Mouse (Mus musculus) CH12.LX (cell line): ENCODE results near the gene Prkar2a. TPM values are rescaled to one million over a fixed set of nuclear protein-coding genes. Genes with fewer than 3 reads are reported as not detected.

Experiments
- DNase-seq: peaks from one replicate; pipeline ENCODE4 v3.0.0-alpha.2; 2013; ENCODE audit errors: extremely low read depth
- H3K27ac ChIP-seq: 2 replicates; pipeline ENCODE4 v1.5.1; 2012; ENCODE audit warnings: low read depth, mild to moderate bottlenecking, control low read depth, moderate library complexity; ENCODE audit not compliant: insufficient read depth
- H3K27me3 ChIP-seq: replicated peaks from 2 replicates; pipeline ENCODE3; 2012; ENCODE audit warnings: inconsistent platforms
- H3K36me3 ChIP-seq, 2 experiments: replicated peaks in 1 of 2; 2 replicates each; pipeline versions ENCODE3 to v1.6.1; 2012; ENCODE audit warnings: inconsistent platforms in 1 of 2, low read length in 1 of 2, mild to moderate bottlenecking in 1 of 2, mixed read lengths in 1 of 2, moderate library complexity in 1 of 2; ENCODE audit not compliant: control insufficient read depth in 1 of 2, insufficient read depth in 1 of 2
- H3K4me1 ChIP-seq, 2 experiments: 2 replicates each; pipeline ENCODE4 v1.6.1; 2012; ENCODE audit warnings: inconsistent platforms in 1 of 2, moderate library complexity in 1 of 2; ENCODE audit not compliant: insufficient read depth in 2 of 2, control insufficient read depth in 1 of 2
- H3K4me2 ChIP-seq: 2 replicates; pipeline ENCODE4 v1.6.1; 2012; ENCODE audit warnings: low read depth, mild to moderate bottlenecking, control low read depth; ENCODE audit not compliant: poor library complexity, insufficient read depth, severe bottlenecking
- H3K4me3 ChIP-seq, 3 experiments: fragments of 150-350 bp in 1 of 3; sonication (generic) in 1 of 3; replicated peaks in 1 of 3; 2 replicates each; pipeline versions ENCODE3 to v1.5.1; 2011 to 2012; ENCODE audit warnings: low read depth in 2 of 3, low read length in 2 of 3, mild to moderate bottlenecking in 2 of 3, moderate library complexity in 2 of 3, control low read depth in 1 of 3, improper control_type of control experiment in 1 of 3, inconsistent platforms in 1 of 3, mixed read lengths in 1 of 3; ENCODE audit not compliant: poor library complexity in 1 of 3
- H3K79me2 ChIP-seq: replicated peaks from 2 replicates; pipeline ENCODE4 v1.6.1; 2012; ENCODE audit warnings: mild to moderate bottlenecking, moderate library complexity; ENCODE audit not compliant: control insufficient read depth, poor library complexity, insufficient read depth, severe bottlenecking; ENCODE audit errors: extremely low read depth
- H3K9ac ChIP-seq: 2 replicates; pipeline ENCODE4 v1.6.1; 2012; ENCODE audit warnings: low read depth, mild to moderate bottlenecking, control low read depth, moderate library complexity; ENCODE audit not compliant: insufficient read depth
- H3K9me3 ChIP-seq: replicated peaks from 2 replicates; pipeline ENCODE3; 2012; ENCODE audit warnings: low read length, inconsistent platforms, mixed read lengths
- BHLHE40 ChIP-seq: IDR thresholded peaks from 2 replicates; pipeline ENCODE4 v1.6.1; 2011; ENCODE audit warnings: mild to moderate bottlenecking, low read depth, low read length, improper control_type of control experiment
- E2F4 ChIP-seq: IDR thresholded peaks from 2 replicates; pipeline ENCODE4 v1.6.1; 2011; ENCODE audit warnings: low read depth, low read length, improper control_type of control experiment; ENCODE audit not compliant: insufficient replicate concordance
- EP300 ChIP-seq: IDR thresholded peaks from 2 replicates; pipeline ENCODE4 v1.6.1; 2011; ENCODE audit warnings: low read length, improper control_type of control experiment
- ETS1 ChIP-seq: conservative IDR thresholded peaks from 2 replicates; pipeline ENCODE4 v1.6.1; 2012; ENCODE audit warnings: low read depth, mild to moderate bottlenecking, inconsistent platforms, low read length, improper control_type of control experiment, moderate library complexity
- GABPA ChIP-seq: IDR thresholded peaks from 2 replicates; pipeline ENCODE4 v1.6.1; 2012; ENCODE audit warnings: low read depth, low read length, improper control_type of control experiment, inconsistent platforms; ENCODE audit not compliant: insufficient replicate concordance
- HCFC1 ChIP-seq: IDR thresholded peaks from 2 replicates; pipeline ENCODE4 v1.6.1; 2012; ENCODE audit warnings: low read depth, mild to moderate bottlenecking, inconsistent platforms, low read length, improper control_type of control experiment
- IRF4 ChIP-seq: IDR thresholded peaks from 2 replicates; pipeline ENCODE4 v1.6.1; 2014; ENCODE audit warnings: low read depth, mild to moderate bottlenecking, inconsistent platforms, low read length, improper control_type of control experiment
- JUN ChIP-seq: IDR thresholded peaks from 2 replicates; pipeline ENCODE4 v1.6.1; 2011; ENCODE audit warnings: low read depth, mild to moderate bottlenecking, low read length, improper control_type of control experiment, moderate library complexity; ENCODE audit not compliant: insufficient read depth
- JUND ChIP-seq: conservative IDR thresholded peaks from 2 replicates; pipeline ENCODE4 v1.6.1; 2011; ENCODE audit warnings: low read depth, low read length, improper control_type of control experiment
- KAT2A ChIP-seq: IDR thresholded peaks from 2 replicates; pipeline ENCODE4 v1.6.1; 2012; ENCODE audit warnings: low read length, improper control_type of control experiment, inconsistent platforms; ENCODE audit not compliant: insufficient replicate concordance
- MAX ChIP-seq: IDR thresholded peaks from 2 replicates; pipeline ENCODE4 v1.6.1; 2011; ENCODE audit warnings: low read length, improper control_type of control experiment
- MAZ ChIP-seq: IDR thresholded peaks from 2 replicates; pipeline ENCODE4 v1.6.1; 2012; ENCODE audit warnings: low read depth, mild to moderate bottlenecking, inconsistent platforms, low read length, improper control_type of control experiment, moderate library complexity
- MXI1 ChIP-seq: IDR thresholded peaks from 2 replicates; pipeline ENCODE4 v1.6.1; 2011; ENCODE audit warnings: mild to moderate bottlenecking, low read depth, low read length, improper control_type of control experiment
- MYC ChIP-seq: IDR thresholded peaks from 2 replicates; pipeline ENCODE4 v1.6.1; 2011; ENCODE audit warnings: low read depth, mild to moderate bottlenecking, improper control_type of control experiment, low read length
- NELFE ChIP-seq: IDR thresholded peaks from 2 replicates; pipeline ENCODE4 v1.6.1; 2011; ENCODE audit warnings: low read depth, low read length, improper control_type of control experiment
- NRF1 ChIP-seq: IDR thresholded peaks from 2 replicates; pipeline ENCODE4 v1.6.1; 2014; ENCODE audit warnings: low read depth, mild to moderate bottlenecking, inconsistent platforms, low read length, improper control_type of control experiment, moderate library complexity
- PAX5 ChIP-seq: IDR thresholded peaks from 2 replicates; pipeline ENCODE4 v1.6.1; 2012; ENCODE audit warnings: low read length, inconsistent platforms, mixed read lengths
- POLR2A ChIP-seq: IDR thresholded peaks from 2 replicates; pipeline ENCODE4 v1.6.1; 2011; ENCODE audit warnings: low read depth, mild to moderate bottlenecking, improper control_type of control experiment, low read length
- RAD21 ChIP-seq: IDR thresholded peaks from 2 replicates; pipeline ENCODE4 v1.6.1; 2011; ENCODE audit warnings: low read depth, mild to moderate bottlenecking, low read length, improper control_type of control experiment, moderate library complexity
- RCOR1 ChIP-seq: conservative IDR thresholded peaks from 2 replicates; pipeline ENCODE4 v1.6.1; 2012; ENCODE audit warnings: low read depth, mild to moderate bottlenecking, inconsistent platforms, low read length, improper control_type of control experiment
- SIN3A ChIP-seq: IDR thresholded peaks from 2 replicates; pipeline ENCODE4 v1.6.1; 2012; ENCODE audit warnings: low read length, improper control_type of control experiment, inconsistent platforms
- SMC3 ChIP-seq: IDR thresholded peaks from 2 replicates; pipeline ENCODE4 v1.6.1; 2011; ENCODE audit warnings: low read depth, low read length, improper control_type of control experiment
- TBP ChIP-seq: conservative IDR thresholded peaks from 2 replicates; pipeline ENCODE4 v1.6.1; 2011; ENCODE audit warnings: low read depth, low read length, improper control_type of control experiment
- UBTF ChIP-seq: IDR thresholded peaks from 2 replicates; pipeline ENCODE4 v1.6.1; 2012; ENCODE audit warnings: low read depth, mild to moderate bottlenecking, inconsistent platforms, low read length, improper control_type of control experiment, moderate library complexity
- USF1 ChIP-seq: IDR thresholded peaks from 2 replicates; pipeline ENCODE4 v1.6.1; 2014; ENCODE audit warnings: low read depth, mild to moderate bottlenecking, inconsistent platforms, low read length, improper control_type of control experiment
- USF2 ChIP-seq: conservative IDR thresholded peaks from 2 replicates; pipeline ENCODE4 v1.6.1; 2011; ENCODE audit warnings: low read depth, low read length, improper control_type of control experiment
- ZC3H11A ChIP-seq: IDR thresholded peaks from 2 replicates; pipeline ENCODE4 v1.6.1; 2012; ENCODE audit warnings: low read depth, mild to moderate bottlenecking, inconsistent platforms, low read length, improper control_type of control experiment
- ZKSCAN1 ChIP-seq: IDR thresholded peaks from 2 replicates; pipeline ENCODE4 v1.6.1; 2012; ENCODE audit warnings: low read depth, inconsistent platforms, low read length, improper control_type of control experiment, borderline replicate concordance
- ZMIZ1 ChIP-seq: IDR thresholded peaks from 2 replicates; pipeline ENCODE4 v1.6.1; 2012; ENCODE audit warnings: low read depth, mild to moderate bottlenecking, inconsistent platforms, low read length, improper control_type of control experiment
- ZNF384 ChIP-seq: IDR thresholded peaks from 2 replicates; pipeline ENCODE4 v1.6.1; 2012; ENCODE audit warnings: low read depth, low read length, improper control_type of control experiment, inconsistent platforms
- dilution Hi-C: fragments of 300-500 bp; cut with MboI; formaldehyde crosslinking; loops from 2 replicates; pipeline ENCODE4 v1.14.3; 2020; ENCODE audit warnings: low sequenced_read_pairs; ENCODE audit not compliant: extremely low pct_unique_long_range_greater_than_20kb, extremely low pct_ligation_motif_present
- in situ Hi-C: fragments of 300-500 bp; cut with MboI; formaldehyde crosslinking; loops from 3 replicates; pipeline ENCODE4 v1.14.3; 2019; ENCODE audit warnings: low sequenced_read_pairs, low pct_ligation_motif_present, low pct_unique_long_range_greater_than_20kb, mixed read lengths
- polyA plus RNA-seq: library from polyadenylated mRNA; unstranded; fragments of >175 nt; gene quantifications from 2 replicates; pipeline ENCODE4 v1.2.1, GENCODE M21; 2012; ENCODE audit warnings: low read depth; ENCODE audit not compliant: insufficient read length
- total RNA-seq, 2 experiments: library from RNA; depleted of rRNA; stranded (reverse); fragments of 300-350 nt in 1 of 2; fragments of >200 nt in 1 of 2; gene quantifications; 2 replicates each; pipeline ENCODE4 v1.2.3; 2012 to 2014

Prkar2a gene
- total and polyA plus RNA-seq, 3 experiments: 13.6 to 44.4 (median 14.9) TPM

GRCm38 (mm10) chr9:108792307-108792706 lies 103.2 kb downstream of the Prkar2a start:
- Histone ChIP-seq H3K4me1 (peaks cover 48 to 99% of the 10 kb centered on the region in 2 experiments), H3K4me2 (peak overlapping the region; percentile 86), H3K9ac (no peak overlapping the region), H3K4me3 (no peak overlapping the region), H3K9me3 (no peaks in the 10 kb centered on the region), H3K27ac (peak overlapping the region; percentile 75), H3K79me2 (peaks cover 75% of the 10 kb centered on the region), H3K27me3 (no peaks in the 10 kb centered on the region), H3K36me3 (peaks cover 17 to 40% of the 10 kb centered on the region in 2 experiments)
- in situ Hi-C loops: no loop called here
- no peak for TF ChIP-seq SMC3
- no peak for TF ChIP-seq SIN3A
- TF ChIP-seq HCFC1: no peak
- TF ChIP-seq ZC3H11A: no peak
- TF ChIP-seq MAX: no peak
- no peak for TF ChIP-seq MXI1
- no peak for TF ChIP-seq IRF4
- TF ChIP-seq GABPA: no peak
- no peak for TF ChIP-seq NELFE
- no peak for TF ChIP-seq USF2
- TF ChIP-seq PAX5: no peak
- no peak for TF ChIP-seq EP300
- TF ChIP-seq USF1: no peak
- no peak for TF ChIP-seq ZMIZ1
- TF ChIP-seq TBP: no peak
- TF ChIP-seq UBTF: no peak
- no peak for TF ChIP-seq JUND
- no peak for TF ChIP-seq MYC
- TF ChIP-seq ZNF384: no peak
- TF ChIP-seq KAT2A: no peak
- no peak for DNase-seq
- dilution Hi-C loops: no loop called here

- H3K4me1 ChIP-seq: peaks cover 45 to 99% of the 10 kb centered on the region in 2 experiments
- peak; percentile 96 for TF ChIP-seq SIN3A
- peak; percentile 42 for TF ChIP-seq HCFC1
- TF ChIP-seq BHLHE40: peak; percentile 98
- TF ChIP-seq ZKSCAN1: no peak
- no peak for TF ChIP-seq E2F4
- TF ChIP-seq NRF1: no peak
- TF ChIP-seq IRF4: peak; percentile 86
- peak; percentile 82 for TF ChIP-seq EP300
- TF ChIP-seq SMC3: no peak
- no peak for TF ChIP-seq JUN
- TF ChIP-seq ZNF384: peak; percentile 76
- TF ChIP-seq USF1: peak; percentile 27
- no peak for TF ChIP-seq ZMIZ1
- TF ChIP-seq PAX5: no peak
- 0 out of 2 replicates have a peak, but pooled peaks have one; percentile 62 for TF ChIP-seq KAT2A
- TF ChIP-seq JUND: peak; percentile 52; the same call in 1 of the 2 replicates
- peak; percentile 100 for TF ChIP-seq ETS1
- TF ChIP-seq MYC: 0 out of 2 replicates have a peak, but pooled peaks have one; percentile 47
- TF ChIP-seq RAD21: no peak
- peak; percentile 65 for TF ChIP-seq MAX
- TF ChIP-seq USF2: no peak
- no peak for TF ChIP-seq TBP
- no peak for TF ChIP-seq POLR2A
- peak; percentile 86; the same call in 1 of the 2 replicates for TF ChIP-seq MAZ
- TF ChIP-seq RCOR1: peak; percentile 82
Measured at GRCm38 (mm10) chr9:108792730-108793129, 103.6 kb downstream of the Prkar2a start.

More at GRCm38 (mm10) chr9:108792730-108793129, 103.6 kb downstream of the Prkar2a start:
- in situ Hi-C loops: no loop called here
- peak overlapping the region; percentile 38; the same call in 1 of the 2 replicates for H3K27ac ChIP-seq
- no peaks in the 10 kb centered on the region for H3K9me3 ChIP-seq
- peak overlapping the region; percentile 44; the same call in 1 of the 2 replicates for H3K9ac ChIP-seq
- H3K27me3 ChIP-seq: no peaks in the 10 kb centered on the region
- peaks cover 21 to 41% of the 10 kb centered on the region in 2 experiments for H3K36me3 ChIP-seq
- H3K79me2 ChIP-seq: peaks cover 70% of the 10 kb centered on the region
- peak; percentile 84 for DNase-seq
- dilution Hi-C loops: no loop called here
- H3K4me3 ChIP-seq: no peak overlapping the region
- peak overlapping the region; percentile 86; the same call in 1 of the 2 replicates for H3K4me2 ChIP-seq
